Mouse (Mus musculus) stomach, embryonic 16.5 days (tissue): ENCODE measurements around the gene Rpl39. TPM values are rescaled to one million over a fixed set of nuclear protein-coding genes. Genes with fewer than 3 reads are reported as not detected.
A peak's percentile ranks its signal among the peaks of the same experiment; 100 is the strongest.

Experiments
- ATAC-seq: fragments of 200-750 bp; cut with Nextera tagmentation; 2 replicates; pipeline ENCODE4 v1.8.0; 2017; ENCODE audit warnings: moderate number of reproducible peaks, moderate TSS enrichment; ENCODE audit not compliant: insufficient read depth, low FRiP score
- H3K27ac ChIP-seq: fragments of 300-500 bp; sonication (generic); 2 replicates; pipeline ENCODE4 v1.5.1; 2014; ENCODE audit warnings: low read length
- H3K27me3 ChIP-seq: fragments of 300-500 bp; sonication (generic); 2 replicates; pipeline ENCODE4 v1.6.1; 2014; ENCODE audit warnings: low read length, control low read depth, mixed read lengths; ENCODE audit not compliant: control insufficient read depth, insufficient read depth
- H3K36me3 ChIP-seq: fragments of 300-500 bp; sonication (generic); 2 replicates; pipeline ENCODE4 v1.6.1; 2014; ENCODE audit warnings: low read length; ENCODE audit not compliant: control insufficient read depth, insufficient read depth
- H3K4me1 ChIP-seq: fragments of 300-500 bp; sonication (generic); 2 replicates; pipeline ENCODE4 v1.6.1; 2014; ENCODE audit warnings: low read length, control low read depth, mixed read lengths; ENCODE audit not compliant: control insufficient read depth, insufficient read depth
- H3K4me2 ChIP-seq: fragments of 300-500 bp; sonication (generic); 2 replicates; pipeline ENCODE4 v1.6.1; 2014; ENCODE audit warnings: low read depth, low read length, mixed read lengths
- H3K4me3 ChIP-seq: fragments of 300-500 bp; sonication (generic); replicated peaks from 2 replicates; pipeline ENCODE4 v1.5.1; 2014; ENCODE audit warnings: mild to moderate bottlenecking, low read length
- H3K9ac ChIP-seq: fragments of 300-500 bp; sonication (generic); 2 replicates; pipeline ENCODE4 v1.6.1; 2014; ENCODE audit warnings: low read length
- H3K9me3 ChIP-seq: fragments of 300-500 bp; sonication (generic); replicated peaks from 2 replicates; pipeline ENCODE4 v1.6.1; 2016; ENCODE audit warnings: low read length, control low read depth; ENCODE audit not compliant: control insufficient read depth
- WGBS: fragments of 180-500 bp; shearing (Covaris S2); extraction: QIAGEN DNeasy Blood & Tissue Kit; methylation state at CpG from one replicate; pipeline ENCODE4 v1.1.7; 2014; 5-methylcytosine and 5-hydroxymethylcytosine counted together
- polyA plus RNA-seq: library from polyadenylated mRNA; unstranded; fragments of >200 nt; fragmentation: Nextera tagmentation; extraction: Ambion mirVana; gene quantifications from 2 replicates; pipeline ENCODE4 v1.2.1, GENCODE M21; 2015

The Rpl39 gene
- polyA plus RNA-seq = 438 and 576 TPM in 2 replicates

DNA sequence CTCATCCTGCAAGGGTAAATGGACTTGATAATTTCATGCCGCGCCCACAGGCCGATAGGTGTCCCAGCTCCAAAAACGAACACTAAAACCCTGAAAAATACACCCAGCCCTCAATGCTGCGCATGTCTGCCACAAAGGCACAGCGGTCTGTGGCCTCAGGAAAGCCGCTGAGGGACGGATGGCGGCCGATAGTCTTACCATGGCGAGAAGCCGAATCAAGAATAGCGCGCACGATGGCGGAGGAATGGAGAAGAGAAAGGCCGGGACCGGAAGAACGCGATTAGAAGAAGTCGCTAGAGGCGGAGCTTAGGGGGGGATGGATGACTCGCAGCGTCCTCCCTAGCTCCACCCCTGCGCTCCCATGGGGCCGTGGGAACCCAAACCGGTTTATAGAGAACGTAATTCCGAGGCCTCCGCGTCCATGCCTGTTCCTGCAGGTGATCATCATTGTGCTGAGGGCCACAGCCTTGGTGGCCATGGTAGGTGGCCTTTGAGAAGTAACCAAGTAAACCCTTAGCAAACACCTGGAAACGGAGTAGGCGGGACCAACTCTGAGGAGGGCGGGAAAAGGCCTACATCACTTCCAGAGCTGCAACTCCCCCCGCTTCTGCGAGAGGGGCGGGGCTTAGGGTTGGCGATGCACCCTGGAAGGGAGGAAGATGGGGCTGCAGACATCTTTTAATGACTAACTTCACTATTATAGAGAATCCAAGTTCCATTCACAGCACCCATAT, at the start of gene Rpl39:
Rpl39 (minus strand) TSS at position 476 of the 734 bp plus-strand sequence.
- H3K4me2 ChIP-seq = peak within 1 kb of the TSS; percentile 68
- peak within 1 kb of the TSS; percentile 93 for H3K27ac ChIP-seq
- peaks cover 4% of the 10 kb centered on the region; the same call in 1 of the 2 replicates for H3K36me3 ChIP-seq
- no peaks in the 10 kb centered on the region for H3K27me3 ChIP-seq
- peak within 1 kb of the TSS; percentile 78 for H3K9ac ChIP-seq
- ATAC-seq = peak; percentile 95
- H3K4me3 ChIP-seq = peak within 1 kb of the TSS; percentile 65
- 11% methylated on average over 38 of the region's 38 CpGs for WGBS
- H3K4me1 ChIP-seq = no peaks in the 10 kb centered on the region
- H3K9me3 ChIP-seq = no peaks in the 10 kb centered on the region

GRCm38 (mm10) chrX:37126671-37127358, 41.6 kb upstream of the Rpl39 start, which contains the start of gene Nkap:
Nkap (plus strand) TSS chrX:37126795.
- no peaks in the 10 kb centered on the region for H3K4me1 ChIP-seq
- peak within 1 kb of the TSS; percentile 56 for H3K4me3 ChIP-seq
- peak within 1 kb of the TSS; percentile 57 for H3K4me2 ChIP-seq
- no peaks in the 10 kb centered on the region for H3K27me3 ChIP-seq
- no peaks in the 10 kb centered on the region for H3K9me3 ChIP-seq
- ATAC-seq = peak; percentile 83; the same call in 1 of the 2 replicates
- no peaks in the 10 kb centered on the region for H3K36me3 ChIP-seq
- H3K9ac ChIP-seq = peak within 1 kb of the TSS; percentile 76
- 10% methylated on average over 58 of the region's 58 CpGs for WGBS
- H3K27ac ChIP-seq = peak within 1 kb of the TSS; percentile 61

- WGBS = 87% methylated on average over 7 of the region's 7 CpGs
- Histone ChIP-seq H3K9me3 (no peaks in the 10 kb centered on the region), H3K36me3 (no peaks in the 10 kb centered on the region), H3K27me3 (no peaks in the 10 kb centered on the region), H3K9ac (no peak overlapping the region), H3K4me2 (no peak overlapping the region), H3K4me1 (no peaks in the 10 kb centered on the region), H3K4me3 (no peak overlapping the region), H3K27ac (no peak overlapping the region)
- ATAC-seq = no peak
Observed at GRCm38 (mm10) chrX:37125511-37125910, 40.3 kb upstream of the Rpl39 start.

DNA sequence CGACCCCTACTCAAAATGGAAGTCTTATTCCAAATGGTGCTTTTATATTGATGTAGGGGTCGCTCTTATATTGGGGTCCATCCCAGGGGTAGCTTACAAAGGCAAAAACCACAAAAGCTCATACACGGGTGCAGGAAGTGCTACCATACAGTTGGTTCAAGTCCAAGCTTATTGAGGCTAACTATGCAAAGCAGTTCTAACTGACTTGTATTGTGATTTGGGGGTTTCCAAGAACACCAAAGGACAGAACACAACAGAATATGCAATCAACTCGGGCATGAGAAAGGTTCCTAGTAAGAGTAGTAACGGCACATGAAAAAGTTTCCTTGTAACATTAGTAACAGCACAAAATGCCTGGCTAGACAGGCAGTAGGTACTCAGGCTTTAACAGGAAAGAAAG, 35.0 kb upstream of the Rpl39 start:
- no peak overlapping the region for H3K4me3 ChIP-seq
- no peak for ATAC-seq
- WGBS = 71% methylated on average over 5 of the region's 5 CpGs
- no peaks in the 10 kb centered on the region for H3K4me1 ChIP-seq
- no peaks in the 10 kb centered on the region for H3K36me3 ChIP-seq
- no peak overlapping the region for H3K4me2 ChIP-seq
- no peaks in the 10 kb centered on the region for H3K9me3 ChIP-seq
- no peaks in the 10 kb centered on the region for H3K27me3 ChIP-seq
- H3K9ac ChIP-seq = no peak overlapping the region
- no peak overlapping the region for H3K27ac ChIP-seq

DNA sequence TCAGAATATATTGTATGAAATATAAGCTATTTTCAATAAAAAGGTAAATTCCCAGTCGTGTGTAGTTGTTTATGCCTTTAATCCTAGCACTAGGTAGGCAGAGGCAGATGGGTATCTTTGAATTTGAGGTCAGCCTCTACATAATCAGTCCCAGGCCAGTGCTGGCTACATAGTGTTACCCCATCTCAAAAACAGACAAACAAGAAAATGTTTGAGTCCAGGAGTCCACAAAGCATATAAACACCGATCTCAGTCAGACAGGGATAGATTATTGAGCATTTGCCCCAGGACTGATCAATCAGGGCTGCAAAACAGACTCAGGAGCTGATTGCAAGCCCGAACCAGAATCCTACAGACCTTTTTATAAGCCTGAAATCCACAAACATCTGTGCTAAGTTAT, 34.4 kb upstream of the Rpl39 start:
- Histone ChIP-seq H3K27me3 (no peaks in the 10 kb centered on the region), H3K9ac (no peak overlapping the region), H3K36me3 (no peaks in the 10 kb centered on the region), H3K9me3 (no peaks in the 10 kb centered on the region), H3K4me3 (no peak overlapping the region), H3K4me2 (no peak overlapping the region), H3K4me1 (no peaks in the 10 kb centered on the region), H3K27ac (no peak overlapping the region)
- WGBS = 54% methylated on average over 3 of the region's 3 CpGs
- no peak for ATAC-seq

- WGBS = no CpG with 5 or more reads among the region's 5 CpGs
- Histone ChIP-seq H3K4me1 (no peaks in the 10 kb centered on the region), H3K4me2 (no peak overlapping the region), H3K9ac (no peak overlapping the region), H3K36me3 (no peaks in the 10 kb centered on the region), H3K27me3 (no peaks in the 10 kb centered on the region), H3K9me3 (no peaks in the 10 kb centered on the region), H3K27ac (no peak overlapping the region), H3K4me3 (no peak overlapping the region)
- ATAC-seq = 0 out of 2 replicates have a peak, but pooled peaks have one; percentile 53
Observed at GRCm38 (mm10) chrX:37117085-37117484, 31.9 kb upstream of the Rpl39 start.

DNA sequence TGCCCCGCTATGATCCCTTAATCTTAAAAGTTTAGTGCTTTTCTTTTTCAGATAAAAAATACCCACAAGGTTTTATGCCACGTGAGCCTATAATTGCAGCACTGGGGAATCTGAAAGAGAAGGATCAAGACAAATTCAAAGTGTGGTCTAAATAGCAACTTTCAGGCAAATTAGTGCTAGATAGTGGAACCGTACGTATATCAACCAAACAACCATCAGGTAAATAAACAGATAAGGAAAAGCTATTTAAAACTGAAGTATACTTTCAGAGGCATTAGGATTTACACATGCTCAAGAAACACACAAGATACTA, 25.6 kb upstream of the Rpl39 start:
- Histone ChIP-seq H3K4me1 (no peaks in the 10 kb centered on the region), H3K27ac (no peak overlapping the region), H3K9ac (no peak overlapping the region), H3K9me3 (no peaks in the 10 kb centered on the region), H3K4me3 (no peak overlapping the region), H3K4me2 (no peak overlapping the region), H3K27me3 (no peaks in the 10 kb centered on the region), H3K36me3 (no peaks in the 10 kb centered on the region)
- ATAC-seq = no peak
- WGBS = 82% methylated on average over 4 of the region's 4 CpGs

DNA sequence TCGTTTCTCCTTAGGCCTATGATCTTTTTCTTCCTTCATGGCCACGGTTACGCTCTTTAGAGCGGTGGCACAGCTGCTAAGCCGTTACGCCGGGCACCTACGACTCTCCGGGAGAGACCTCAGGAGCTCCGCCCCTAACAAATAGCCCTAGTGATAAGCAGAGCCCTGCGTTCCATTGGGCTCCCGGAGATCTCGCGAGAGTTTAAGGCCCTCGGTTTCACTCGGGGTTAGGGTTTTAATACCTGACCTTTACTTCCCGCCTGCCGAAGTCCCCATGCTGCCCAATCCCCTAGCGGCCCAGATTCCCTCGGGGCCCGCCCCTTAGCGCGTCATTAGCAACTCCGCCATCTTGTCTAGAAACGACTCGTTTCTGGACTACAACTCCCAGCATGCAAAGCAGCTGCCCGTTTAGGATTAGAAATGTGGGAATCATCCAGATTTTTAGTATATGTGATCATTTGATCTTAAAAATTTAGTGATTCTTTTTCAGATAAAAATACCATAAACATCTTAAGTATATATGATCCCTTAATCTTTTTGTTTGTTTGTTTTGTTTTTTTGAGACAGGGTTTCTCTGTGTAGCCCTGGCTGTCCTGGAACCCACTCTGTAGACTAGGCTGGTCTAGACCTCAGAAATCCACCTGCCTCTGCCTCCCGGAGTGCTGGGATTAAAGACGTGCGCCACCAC, 25.1 kb upstream of the Rpl39 start, which contains the start of gene Upf3b:
Upf3b (minus strand) TSS at position 130 of the 688 bp plus-strand sequence.
- peak within 1 kb of the TSS; percentile 81 for H3K27ac ChIP-seq
- 16% methylated on average over 30 of the region's 30 CpGs for WGBS
- ATAC-seq = peak; percentile 99
- H3K27me3 ChIP-seq = no peaks in the 10 kb centered on the region
- no peaks in the 10 kb centered on the region for H3K4me1 ChIP-seq
- peak within 1 kb of the TSS; percentile 74 for H3K9ac ChIP-seq
- no peaks in the 10 kb centered on the region for H3K9me3 ChIP-seq
- peak within 1 kb of the TSS; percentile 65 for H3K4me2 ChIP-seq
- H3K4me3 ChIP-seq = peak within 1 kb of the TSS; percentile 61
- H3K36me3 ChIP-seq = no peaks in the 10 kb centered on the region
